Mouse (Mus musculus) kidney, postnatal 10 days (tissue): ENCODE measurements at regions not wholly inside any gene's neighbourhood (a gene's known extent, or its start where the extent isn't known, plus 50 kb on each side); places are given as distances from the start of the nearest gene placed in this dataset.

Source experiments
- DNase-seq: peaks from one replicate; pipeline ENCODE4 v3.0.0; 2021; ENCODE audit warnings: mixed read lengths

- no peak for DNase-seq
These were observed 63.8 kb upstream of the Slc6a6 start for GRCm38 (mm10) chr6:91619735-91620732.

DNA sequence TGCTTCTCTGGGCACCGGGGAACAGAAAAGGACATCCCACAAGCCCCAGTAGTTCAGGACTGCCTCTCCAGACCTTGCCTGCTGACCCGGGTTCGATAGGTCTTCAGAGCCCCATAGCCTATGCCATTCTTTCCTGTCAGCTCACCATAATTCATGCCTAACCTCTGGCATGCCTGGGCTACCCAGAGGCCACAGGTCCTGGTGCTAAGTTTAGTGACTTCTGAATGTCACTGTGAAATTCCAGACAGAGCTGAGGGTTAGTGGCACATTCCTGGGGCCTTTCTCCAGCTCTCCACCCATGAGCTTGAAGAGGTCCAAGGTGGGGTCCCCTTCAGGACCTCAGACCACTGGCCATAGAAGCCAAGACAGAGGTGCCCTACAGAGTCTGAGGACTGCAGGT, 62.4 kb upstream of the Slc6a6 start:
- no peak for DNase-seq

DNA sequence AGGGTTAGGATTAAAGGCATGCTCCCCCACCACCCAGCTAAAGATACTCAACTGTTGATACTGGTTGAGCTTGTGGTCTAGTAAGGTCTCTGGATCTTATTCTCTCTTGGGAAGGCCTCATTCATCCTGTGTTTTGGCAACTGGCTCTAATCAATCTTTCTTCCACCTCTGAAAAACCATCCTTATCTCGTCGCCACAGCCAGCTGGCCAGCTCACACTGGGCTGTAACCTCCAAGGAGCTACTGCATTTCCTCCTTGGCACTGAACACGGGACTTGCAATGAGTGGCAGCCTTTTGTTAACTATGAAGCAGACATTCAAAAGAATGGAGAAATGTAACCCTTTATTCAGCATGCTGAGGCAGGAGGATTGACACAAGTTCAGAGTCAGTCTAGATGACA, 61.4 kb upstream of the Slc6a6 start:
- no peak for DNase-seq

GRCm38 (mm10) chr6:91623646-91624045, 60.2 kb upstream of the Slc6a6 start:
- no peak for DNase-seq

DNA sequence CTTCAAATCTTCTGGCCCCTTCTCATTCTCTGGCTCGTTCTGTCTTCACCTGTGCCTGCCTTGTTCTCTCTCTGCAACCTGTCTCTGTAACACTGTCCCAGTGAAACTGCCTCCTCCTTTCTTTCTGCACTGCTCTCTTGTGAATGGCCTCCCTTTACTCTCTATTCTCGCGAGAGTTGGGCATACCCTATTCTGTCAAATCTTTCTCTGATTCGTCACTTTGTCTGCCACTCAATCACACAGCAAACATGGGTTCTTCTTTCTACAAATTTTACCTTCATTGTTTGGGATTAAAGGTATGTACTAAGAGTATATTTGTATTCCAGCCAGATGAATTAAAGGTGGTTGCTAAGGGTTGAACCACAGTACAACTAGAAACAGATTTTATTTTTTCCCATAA, 54.6 kb upstream of the Slc6a6 start:
- DNase-seq, result no peak

- DNase-seq, result no peak
These were observed 52.6 kb upstream of the Slc6a6 start for GRCm38 (mm10) chr6:91631261-91631660.
